Mouse (Mus musculus): ENCODE measurements around the gene Shmt2.

Shmt2 gene

DNA sequence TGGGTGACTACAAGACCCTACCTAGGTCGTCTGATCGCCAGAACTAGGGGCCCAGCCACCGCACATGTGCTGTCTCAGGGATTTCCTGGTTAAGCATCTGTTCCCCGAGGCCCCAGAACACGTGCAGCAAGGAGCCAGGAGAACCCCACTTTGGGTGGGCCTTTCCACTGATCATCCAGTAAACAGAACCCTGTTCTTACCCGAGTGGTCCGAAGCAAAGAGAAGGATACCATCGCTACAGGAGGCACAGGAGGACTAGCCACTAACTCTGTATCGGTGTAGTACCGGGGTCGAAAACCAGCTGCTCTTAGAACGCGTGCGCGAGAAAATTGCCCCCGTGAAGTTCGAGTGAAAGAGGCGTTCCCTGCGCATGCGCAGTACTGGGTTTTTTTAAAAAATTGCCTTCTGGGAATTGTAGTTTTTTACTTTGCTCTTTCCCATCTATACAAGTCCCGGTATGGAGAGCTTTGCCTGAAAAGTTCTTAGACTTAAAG is at the start of gene Shmt2:
Gene Shmt2 (minus strand): TSS at position 357 of the 494 bp plus-strand sequence.
- peak; percentile 89 for DNase-seq (ENCODE audit: extremely low spot score, low spot score)

DNA sequence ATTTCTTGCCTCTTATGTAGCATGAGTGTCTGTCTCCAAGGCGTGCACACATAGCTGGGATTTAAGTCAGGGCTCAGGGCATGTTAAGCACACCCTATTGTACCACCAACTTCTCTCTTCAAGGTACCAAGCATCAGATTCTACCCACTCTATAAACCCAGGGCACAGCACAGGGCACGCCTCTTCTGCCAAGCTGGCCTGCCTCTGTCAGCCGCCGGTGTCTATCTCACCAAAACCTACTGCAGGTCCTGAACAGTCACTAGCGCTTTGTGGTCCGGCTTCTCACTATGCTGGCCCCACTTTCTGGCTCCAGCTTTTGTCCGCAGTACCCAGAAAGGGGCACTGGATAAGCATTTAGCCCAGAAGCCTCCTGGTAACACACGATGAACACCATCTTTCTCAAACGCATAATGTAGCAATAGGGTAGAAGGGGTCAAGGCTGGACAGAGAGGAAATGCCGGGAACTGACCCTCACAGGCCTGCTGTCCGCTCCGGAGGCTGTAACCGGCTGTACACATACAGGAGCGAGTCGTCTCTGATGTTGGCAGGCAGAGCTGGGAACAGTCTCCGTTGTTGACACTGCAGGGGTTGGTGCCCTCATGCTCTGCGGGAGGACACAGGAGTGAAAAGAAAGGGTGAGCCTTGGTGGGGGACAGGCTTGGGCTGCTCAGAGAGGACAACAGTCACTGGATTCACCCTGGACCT is 48.8 kb upstream of the Shmt2 start:
- no peak for DNase-seq (ENCODE audit: extremely low spot score, low spot score)

DNA sequence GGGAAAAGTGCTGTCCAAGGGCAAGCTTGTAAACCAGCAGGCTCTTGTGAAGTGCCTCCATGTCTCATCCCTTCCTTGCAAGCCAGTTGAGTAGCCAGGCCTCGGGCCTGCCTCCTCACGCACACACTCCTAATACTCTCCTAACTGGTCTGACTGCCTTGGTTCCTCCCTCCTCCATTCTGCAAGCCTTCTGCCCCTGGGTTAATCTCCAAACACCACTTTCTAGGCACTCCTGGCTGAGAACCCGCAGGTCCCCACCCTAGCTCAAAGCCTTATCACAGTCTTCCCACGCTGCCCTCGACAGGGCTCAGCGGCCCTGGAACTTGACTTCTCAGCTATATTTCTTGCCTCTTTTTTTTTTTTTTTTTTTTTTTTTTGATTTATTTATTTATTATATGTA is 48.1 kb upstream of the Shmt2 start:
- DNase-seq (ENCODE audit: extremely low spot score, low spot score): no peak

DNA sequence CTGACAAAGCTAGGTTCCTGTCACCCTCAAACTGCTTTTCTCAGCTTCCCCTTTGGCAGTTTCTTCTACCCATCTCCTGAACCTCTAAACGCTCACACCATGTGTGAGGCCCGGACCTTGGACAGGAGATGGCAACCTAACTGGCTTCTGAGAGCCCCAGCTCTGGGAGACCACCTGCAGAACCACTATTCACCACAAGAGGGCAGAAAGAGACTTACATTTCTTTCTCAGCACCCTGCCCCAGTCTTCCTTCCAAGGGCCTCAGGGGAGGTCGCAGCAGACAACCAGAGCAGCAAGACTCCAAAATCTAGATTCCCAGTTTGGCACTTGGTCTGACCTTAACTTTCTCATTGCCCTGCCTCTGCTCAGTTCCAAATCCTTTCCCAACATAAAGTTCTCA is 47.2 kb upstream of the Shmt2 start:
- DNase-seq (ENCODE audit: extremely low spot score, low spot score): peak; percentile 80

DNA sequence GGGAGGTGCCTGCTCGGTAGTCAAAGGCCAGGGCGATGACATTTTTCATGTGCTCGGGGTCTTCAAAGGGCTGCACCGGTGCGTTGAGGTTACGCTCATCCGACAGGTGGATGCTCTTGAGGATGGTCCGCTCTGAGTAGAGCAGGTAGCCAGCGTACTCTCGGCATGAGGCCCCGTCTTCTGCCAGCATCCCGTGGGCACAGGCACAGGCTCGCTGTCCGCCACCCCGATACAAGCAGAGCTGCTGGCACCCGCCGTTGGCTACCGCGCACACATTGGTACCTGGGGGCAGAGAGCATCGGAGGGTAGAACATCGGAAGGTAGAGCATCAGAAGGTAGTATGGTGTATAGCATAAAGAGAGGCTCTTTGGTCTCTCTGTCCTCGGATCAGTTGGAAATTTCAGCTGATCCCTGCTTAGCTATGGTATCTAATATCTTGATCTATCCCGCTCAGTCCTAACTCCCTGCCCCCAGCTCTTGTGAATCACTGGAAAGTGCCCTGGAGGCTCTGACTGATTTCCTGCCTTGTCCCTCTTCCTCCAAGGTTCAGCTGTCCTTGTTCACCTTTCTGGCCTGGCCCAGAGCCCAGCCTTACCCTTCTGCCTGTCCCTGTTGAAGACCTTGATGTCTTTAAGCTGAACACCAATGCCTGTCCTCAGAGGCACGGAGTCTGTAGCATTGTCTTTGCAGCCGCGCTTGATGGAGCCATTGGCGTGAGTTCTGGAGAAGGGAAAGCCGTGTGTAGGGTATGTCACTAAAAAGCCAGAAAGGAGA is 44.5 kb upstream of the Shmt2 start:
- no peak for DNase-seq (ENCODE audit: extremely low spot score, low spot score)

DNA sequence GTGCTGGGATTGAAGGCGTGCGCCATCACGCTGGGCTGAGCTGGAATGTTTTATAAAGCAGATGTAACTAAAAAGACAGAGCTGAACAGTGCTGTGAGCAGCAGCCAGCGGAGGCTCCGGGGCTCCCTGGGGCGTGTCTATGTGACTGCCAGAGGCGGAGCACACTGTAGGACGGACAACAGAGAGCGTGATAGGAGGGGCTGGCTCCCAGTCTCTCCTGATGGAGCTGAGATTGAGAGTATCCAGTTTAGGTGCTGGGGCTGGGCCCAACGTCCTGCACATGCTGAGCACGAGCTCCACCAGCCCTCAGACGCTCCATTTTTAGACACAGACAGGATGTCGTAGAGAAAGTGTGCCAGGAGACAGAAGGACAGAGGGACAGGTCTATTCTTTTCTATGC is 42.1 kb upstream of the Shmt2 start:
- DNase-seq (ENCODE audit: extremely low spot score, low spot score): no peak

DNA sequence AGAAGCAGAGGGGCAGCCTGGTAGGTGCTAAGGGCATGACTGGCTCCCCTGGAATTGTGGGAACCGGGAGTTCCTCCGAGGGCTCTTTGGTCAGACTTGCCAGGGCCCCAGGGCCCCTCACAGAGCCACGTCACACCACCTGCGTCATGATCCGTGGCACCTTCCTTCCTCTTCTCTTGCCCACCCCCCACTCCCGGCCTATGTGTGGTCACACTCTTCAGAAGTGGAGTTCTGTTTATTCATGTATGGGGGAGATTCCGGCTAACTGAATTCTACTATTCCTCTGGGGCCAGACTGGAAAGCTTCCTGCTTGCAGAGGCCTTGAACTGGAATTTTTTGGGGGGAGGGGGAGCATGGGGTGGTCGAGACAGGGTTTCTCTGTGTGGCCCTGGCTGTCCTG is 41.6 kb upstream of the Shmt2 start:
- no peak for DNase-seq (ENCODE audit: extremely low spot score, low spot score)

DNA sequence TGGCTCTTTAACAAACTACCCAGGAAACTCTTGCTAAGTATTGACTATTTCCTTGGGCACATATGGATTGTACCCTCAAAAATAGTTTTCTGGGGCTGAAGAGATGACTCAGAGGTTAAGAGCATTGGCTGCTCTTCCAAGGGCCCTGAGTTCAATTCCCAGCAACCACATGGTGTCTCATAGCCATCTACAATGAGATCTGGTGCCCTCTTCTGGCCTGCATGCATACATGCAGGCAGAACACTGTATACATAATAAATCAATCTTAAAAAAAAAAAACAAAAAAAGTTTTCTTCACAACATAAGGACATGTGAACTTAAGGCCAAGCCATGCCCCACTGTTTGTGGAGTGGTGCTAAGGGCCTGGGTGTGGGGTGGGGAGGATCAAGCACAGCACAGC is 38.9 kb upstream of the Shmt2 start:
- DNase-seq (ENCODE audit: extremely low spot score, low spot score): no peak

DNA sequence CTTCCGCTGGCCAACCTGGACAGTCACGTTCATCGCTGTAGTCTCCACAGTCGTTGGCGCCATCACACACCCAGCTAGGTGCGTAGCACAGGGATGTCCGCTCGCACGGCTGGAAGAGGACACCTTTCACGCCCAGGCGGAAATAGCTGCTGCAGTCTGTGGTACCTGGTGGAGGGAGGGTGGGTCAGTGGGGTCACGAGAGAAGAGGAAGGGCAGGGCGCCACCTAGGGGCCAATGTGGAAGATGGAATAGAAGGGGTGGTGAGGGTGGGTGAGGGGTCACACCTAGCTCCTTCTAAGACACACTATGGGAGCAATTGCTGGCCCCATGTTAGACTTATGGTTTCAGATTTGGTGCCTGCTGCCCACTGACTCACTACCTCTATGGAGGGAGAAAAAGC is 35.2 kb upstream of the Shmt2 start:
- no peak for DNase-seq (ENCODE audit: extremely low spot score, low spot score)

DNA sequence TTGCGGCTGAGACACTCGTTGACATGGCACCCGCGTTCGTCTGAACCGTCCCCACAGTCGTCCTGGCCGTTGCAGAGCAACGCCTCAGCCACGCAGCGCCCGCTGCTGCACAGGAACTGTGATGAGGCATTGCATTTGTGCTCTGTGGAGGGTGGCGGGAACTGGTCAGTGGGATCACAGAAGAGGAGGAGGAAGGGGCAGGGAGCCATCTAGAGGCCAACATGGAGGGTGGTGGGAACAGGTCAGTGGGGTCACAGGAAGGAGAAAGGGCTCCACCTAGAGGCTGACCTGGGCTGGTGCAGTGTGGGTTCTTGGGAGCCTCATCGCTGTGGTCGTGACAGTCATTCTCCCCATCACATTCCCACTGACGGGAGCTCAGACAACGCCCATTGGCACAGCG is 33.5 kb upstream of the Shmt2 start:
- DNase-seq (ENCODE audit: extremely low spot score, low spot score): peak; percentile 48

DNA sequence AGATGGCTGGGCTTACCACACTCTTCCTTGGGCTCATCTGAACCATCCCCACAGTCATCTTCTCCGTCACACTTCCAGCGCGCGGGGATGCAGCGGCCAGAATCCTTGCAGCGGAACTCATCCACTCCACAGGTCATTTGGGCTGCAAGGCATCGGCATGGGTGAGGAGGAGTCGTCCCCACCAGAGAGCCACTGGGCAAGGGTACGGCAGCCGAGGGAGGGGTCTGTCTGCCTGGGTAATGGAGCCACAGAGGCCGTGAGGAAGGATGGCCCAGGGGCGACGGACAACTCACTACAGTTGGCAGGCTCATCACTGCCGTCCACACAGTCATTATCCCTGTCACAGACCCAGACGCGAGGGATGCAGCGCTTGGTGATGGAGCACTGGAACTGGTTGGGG is 27.6 kb upstream of the Shmt2 start:
- DNase-seq (ENCODE audit: extremely low spot score, low spot score): no peak

DNA sequence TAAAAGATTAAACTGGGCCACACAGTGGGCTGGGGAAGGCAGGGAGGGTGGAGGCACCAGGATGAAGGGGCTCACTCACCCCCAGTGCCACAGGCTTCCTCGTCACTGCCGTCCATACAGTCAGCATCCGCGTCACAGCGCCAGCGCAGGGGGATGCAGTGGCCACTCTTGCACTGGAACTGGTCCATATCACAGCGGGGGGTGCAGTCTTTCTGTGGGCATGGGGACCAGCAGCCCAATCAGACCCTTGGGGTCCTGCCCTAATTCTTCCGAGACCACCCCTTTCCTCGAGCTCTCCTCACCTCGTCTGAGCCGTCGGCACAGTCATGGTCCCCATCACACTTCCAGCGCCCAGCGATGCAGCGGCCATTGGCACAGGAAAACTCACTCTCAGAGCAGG is 26.0 kb upstream of the Shmt2 start:
- DNase-seq (ENCODE audit: extremely low spot score, low spot score): no peak

DNA sequence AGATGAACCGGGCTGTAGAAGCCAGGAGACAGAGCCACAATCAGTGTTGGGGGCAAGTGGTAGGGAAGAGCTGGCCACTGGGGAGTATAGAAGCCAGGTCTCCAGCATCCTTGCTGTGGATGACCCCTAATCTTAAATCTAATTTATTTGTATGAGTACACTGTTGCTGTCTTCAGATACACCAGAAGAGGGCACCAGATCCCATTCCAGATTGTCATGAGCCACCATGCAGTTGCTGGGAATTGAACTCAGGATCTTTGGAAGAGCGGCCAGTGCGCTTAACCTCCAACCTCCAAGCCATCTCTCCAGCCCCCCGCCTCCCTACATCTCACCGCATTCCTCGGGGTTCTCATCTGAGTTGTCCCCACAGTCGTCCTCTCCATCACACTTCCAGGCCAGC is 24.3 kb upstream of the Shmt2 start:
- no peak for DNase-seq (ENCODE audit: extremely low spot score, low spot score)

DNA sequence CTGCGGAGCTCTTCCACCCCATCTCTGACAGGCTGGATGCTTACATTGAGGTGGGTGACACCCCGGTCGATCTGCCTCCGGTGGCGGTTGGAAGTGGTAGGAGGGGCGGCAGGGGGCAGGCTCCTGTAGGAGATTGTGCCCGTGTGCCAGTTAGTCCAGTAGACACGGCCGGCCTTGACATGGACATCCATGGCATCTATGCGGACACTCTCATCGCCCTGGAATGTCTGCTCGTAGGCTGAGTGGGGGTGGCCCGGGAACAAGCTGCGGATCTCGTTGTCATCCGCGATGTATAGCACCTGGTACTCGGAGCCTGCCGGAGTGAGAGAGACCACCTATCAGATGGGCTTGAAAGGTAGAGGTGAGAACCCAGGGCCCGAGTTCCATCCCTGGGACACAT is 22.1 kb upstream of the Shmt2 start:
- DNase-seq (ENCODE audit: extremely low spot score, low spot score): no peak

DNA sequence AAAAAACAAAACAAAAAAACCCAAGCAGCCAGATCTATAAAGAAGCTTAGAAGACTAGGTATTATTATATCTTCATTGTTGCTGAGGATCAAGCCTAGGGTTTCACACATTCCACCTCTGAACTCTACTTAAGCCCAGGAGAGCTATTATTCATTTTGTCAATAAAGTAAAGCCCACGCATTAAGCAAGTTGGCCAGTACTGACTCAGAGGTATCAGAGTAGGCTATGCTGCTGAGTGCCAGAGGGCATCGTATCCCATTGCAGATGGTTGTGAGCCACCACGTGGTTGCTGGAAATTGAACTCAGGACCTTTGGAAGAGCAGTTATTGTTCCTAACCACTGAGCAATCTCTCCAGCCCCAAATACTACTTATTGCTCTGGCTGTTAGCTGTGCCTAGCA is 21.7 kb upstream of the Shmt2 start:
- DNase-seq (ENCODE audit: extremely low spot score, low spot score): no peak

DNA sequence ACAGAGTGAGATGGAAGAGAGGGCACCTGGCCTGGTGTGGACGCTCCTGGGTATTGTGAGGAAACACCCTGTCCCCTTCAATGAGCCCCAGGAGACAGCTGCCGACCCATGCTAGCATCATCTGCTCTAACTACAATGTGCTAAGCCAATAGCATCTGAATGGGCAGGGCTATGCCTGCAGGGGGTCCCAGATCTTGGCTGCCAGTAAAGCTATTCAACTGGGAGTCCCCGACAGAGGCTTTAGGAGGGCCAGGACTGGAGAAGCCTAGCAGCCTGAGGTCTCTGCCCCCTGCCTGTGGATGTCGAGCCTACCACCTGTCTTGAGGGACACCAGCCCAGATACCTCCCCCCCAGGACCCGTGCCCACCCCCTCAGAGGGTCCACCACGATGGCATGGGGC is 20.5 kb upstream of the Shmt2 start:
- no peak for DNase-seq (ENCODE audit: extremely low spot score, low spot score)

DNA sequence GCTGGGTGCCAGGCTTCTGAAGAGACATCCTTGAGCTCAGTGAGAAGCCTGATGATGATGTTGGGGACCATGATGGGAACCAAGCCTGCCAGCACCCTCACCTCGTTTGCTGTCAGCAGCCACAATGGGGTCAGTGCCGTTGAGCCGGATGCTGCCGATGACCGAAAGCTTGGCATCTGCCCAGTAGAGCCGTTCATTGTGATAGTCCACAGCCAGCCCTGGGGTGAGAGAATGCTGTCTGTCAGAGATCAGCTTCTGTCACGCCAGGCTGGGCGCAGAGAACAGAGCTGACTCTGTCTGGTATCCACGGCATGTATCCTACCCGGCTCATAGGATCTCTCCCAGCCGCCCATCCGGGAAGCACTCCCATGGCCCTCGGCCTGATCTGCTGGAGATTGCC is 19.8 kb upstream of the Shmt2 start:
- DNase-seq (ENCODE audit: extremely low spot score, low spot score): no peak

DNA sequence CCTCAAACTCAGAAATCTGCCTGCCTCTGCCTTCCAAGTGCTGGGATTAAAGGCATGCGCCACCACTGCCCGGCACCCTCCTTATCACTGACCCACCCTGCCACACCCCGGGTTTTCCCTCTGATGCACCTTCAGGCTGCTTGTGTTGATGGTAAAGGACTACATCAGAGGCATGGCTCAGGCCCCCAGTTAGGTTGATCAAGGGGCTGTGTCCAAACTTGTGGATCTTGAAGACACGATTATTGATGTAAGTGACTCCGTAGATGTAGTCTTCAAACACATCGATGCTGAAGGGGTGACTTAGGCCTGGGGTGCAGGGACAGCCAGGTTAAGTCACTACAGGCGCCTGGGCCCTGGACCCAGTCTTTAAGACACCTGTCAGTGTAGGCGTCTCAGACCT is 19.3 kb upstream of the Shmt2 start:
- no peak for DNase-seq (ENCODE audit: extremely low spot score, low spot score)

DNA sequence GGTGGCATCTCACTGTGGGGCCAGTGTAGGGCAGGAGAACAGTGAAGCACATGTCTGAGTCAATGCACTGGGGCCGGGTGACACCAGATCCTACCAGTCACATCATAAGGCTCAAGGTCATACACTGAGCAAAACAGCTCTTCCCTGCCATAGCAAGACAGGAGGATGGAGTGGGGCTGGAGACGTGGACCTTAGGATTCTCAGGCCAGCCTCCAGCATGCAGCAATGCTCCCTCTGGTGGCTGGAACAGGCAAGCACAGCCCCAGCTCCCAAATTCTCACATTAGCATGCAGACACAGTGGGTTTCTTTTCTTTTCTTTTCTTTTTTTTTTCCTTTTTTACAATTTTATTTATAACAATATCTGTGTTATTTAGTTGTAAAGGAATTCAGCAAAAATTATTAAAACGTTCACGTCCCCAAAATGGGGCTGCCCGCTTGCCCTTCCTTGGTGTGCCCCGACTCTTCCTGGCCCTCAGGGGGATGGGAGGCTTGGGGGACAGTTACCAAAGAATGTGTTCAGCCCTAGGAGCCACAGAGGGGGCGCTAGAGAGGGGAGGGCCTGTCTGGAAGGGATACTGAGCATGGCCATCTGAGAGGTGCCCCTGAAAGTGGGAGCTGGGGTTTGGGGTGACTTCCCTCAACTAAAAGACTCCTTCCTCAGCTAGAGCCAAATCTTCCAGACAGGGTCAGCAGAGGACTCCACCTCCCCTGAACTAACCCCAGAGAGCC is 15.8 kb upstream of the Shmt2 start:
- DNase-seq (ENCODE audit: extremely low spot score, low spot score): peak; percentile 79

DNA sequence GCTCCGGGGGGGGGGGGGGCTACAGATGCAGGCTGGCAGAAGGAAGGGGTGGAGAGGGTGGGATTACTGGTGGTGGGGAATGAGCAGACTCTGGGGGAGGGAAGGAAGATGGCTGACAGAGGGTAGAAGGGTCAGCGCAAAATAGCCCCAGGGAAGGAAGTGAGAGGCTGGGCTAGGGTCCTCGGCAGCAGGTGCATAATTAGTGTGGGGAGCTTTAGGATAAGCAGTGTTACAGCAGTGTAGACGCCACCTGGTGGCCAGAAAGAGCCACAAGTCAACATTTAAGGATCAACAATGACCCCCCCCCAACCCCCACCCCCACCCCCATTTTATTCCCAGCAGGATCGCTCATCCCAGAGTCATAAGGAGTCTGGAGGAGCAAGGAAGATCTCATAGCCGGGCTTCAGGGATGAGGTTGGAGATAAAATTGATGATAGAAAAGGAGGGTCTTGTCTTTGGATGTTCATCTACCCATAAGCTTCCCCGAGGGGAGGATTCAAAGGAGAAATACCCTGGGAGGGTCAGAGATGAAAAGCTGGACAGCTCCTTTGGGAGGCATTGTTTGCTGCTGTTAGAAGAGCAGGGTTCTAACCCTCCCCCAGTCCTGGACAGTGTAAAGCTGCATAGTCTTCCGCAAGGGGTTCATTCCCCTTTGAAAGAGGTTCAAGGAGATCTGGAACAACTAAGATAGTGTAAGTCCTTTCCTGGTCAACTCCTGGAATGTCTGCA is 14.5 kb upstream of the Shmt2 start:
- DNase-seq (ENCODE audit: extremely low spot score, low spot score): peak; percentile 49

DNA sequence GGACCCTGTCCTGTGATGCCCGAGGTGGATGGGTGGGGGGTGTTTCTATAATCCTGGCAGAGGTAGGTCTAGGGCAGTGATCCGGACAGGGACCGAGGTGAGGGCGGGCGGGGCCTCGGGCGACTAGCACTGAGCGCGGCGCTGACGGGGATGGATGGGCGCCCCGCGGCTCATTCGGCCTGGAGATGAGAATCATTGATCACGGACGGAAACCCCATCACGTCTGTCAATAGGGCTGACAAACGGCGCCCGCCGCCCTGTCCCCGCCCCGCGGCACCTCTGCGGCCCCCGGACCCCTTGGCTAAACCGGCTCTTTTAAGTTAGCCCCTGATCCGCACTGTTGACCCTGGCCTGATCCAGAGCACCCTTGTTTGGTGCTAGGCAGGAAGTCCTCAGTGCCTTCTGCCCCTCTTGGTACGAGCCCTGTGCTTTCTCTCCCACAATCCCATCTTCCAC is 12.7 kb upstream of the Shmt2 start:
- DNase-seq (ENCODE audit: extremely low spot score, low spot score): peak; percentile 57
